Mouse (Mus musculus) ovary, adult 18-20 months (tissue): ENCODE data around the gene Tctex1d4.

Experiments
- DNase-seq: peaks from one replicate; pipeline ENCODE4 v3.0.0; 2022; ENCODE audit warnings: low spot score, mixed read lengths

Gene Tctex1d4

GRCm38 (mm10) chr4:117139217-117139612 lies 12.6 kb downstream of the Tctex1d4 start:
- no peak for DNase-seq

GRCm38 (mm10) chr4:117140613-117141012 lies 14.0 kb downstream of the Tctex1d4 start:
- no peak for DNase-seq

- no peak for DNase-seq
Observed at GRCm38 (mm10) chr4:117143023-117143422, 16.4 kb downstream of the Tctex1d4 start.

GRCm38 (mm10) chr4:117145248-117145647 lies 18.7 kb downstream of the Tctex1d4 start:
- DNase-seq, result no peak

GRCm38 (mm10) chr4:117146176-117146575 lies 19.6 kb downstream of the Tctex1d4 start:
- peak; percentile 58 for DNase-seq

GRCm38 (mm10) chr4:117148047-117148713 lies 21.6 kb downstream of the Tctex1d4 start:
- no peak for DNase-seq

- no peak for DNase-seq
Observed at GRCm38 (mm10) chr4:117148815-117149214, 22.2 kb downstream of the Tctex1d4 start.

GRCm38 (mm10) chr4:117149291-117150211 lies 23.0 kb downstream of the Tctex1d4 start:
- DNase-seq, result no peak

- DNase-seq, result no peak
Observed at GRCm38 (mm10) chr4:117150212-117150733, 23.7 kb downstream of the Tctex1d4 start.

GRCm38 (mm10) chr4:117151416-117151815 lies 24.8 kb downstream of the Tctex1d4 start:
- no peak for DNase-seq

- no peak for DNase-seq
Observed at GRCm38 (mm10) chr4:117152714-117153113, 26.1 kb downstream of the Tctex1d4 start.

- DNase-seq, result no peak
Observed at GRCm38 (mm10) chr4:117155020-117155791, 28.6 kb downstream of the Tctex1d4 start.

- peak; percentile 82 for DNase-seq
Observed at GRCm38 (mm10) chr4:117155792-117156355, 29.3 kb downstream of the Tctex1d4 start, which contains the start of gene Rps8. Rps8 (minus strand) TSS chr4:117156243.

GRCm38 (mm10) chr4:117156372-117156771 lies 29.8 kb downstream of the Tctex1d4 start:
- DNase-seq, result no peak

GRCm38 (mm10) chr4:117159666-117160065 lies 33.1 kb downstream of the Tctex1d4 start:
- no peak for DNase-seq

GRCm38 (mm10) chr4:117161183-117161582 lies 34.6 kb downstream of the Tctex1d4 start:
- DNase-seq, result no peak

GRCm38 (mm10) chr4:117169936-117170335 lies 43.3 kb downstream of the Tctex1d4 start:
- DNase-seq, result no peak
